Mouse (Mus musculus): ENCODE measurements at regions not wholly inside any gene's neighbourhood (a gene's known extent, or its start where the extent isn't known, plus 50 kb on each side); places are given as distances from the start of the nearest gene placed in this dataset.

DNA sequence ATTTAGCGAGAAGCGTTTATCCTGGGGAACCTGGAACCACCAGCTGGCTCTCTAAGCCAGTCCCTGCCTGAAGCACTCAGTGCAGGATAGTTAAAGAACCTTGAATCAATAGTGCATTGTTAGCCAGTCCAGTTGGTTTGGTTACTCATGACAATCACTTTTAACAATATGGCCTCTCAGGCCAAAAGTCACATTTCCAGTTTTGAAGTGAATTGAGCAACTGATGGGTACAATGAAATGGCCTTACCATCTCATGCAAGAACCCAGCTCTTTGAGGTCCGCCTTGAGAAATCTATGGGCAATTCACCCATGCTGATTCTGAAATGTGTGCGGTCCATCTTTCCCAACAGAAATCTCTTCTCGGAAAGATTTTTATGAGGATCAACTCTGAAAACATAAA is 77.0 kb upstream of the Tmc1 start:
- intact Hi-C loops (cut with DNase I), result loop anchor here (10.0 kb wide), 1 partner anchor 704 kb away; no protein-coding TSS in a partner anchor
- no peak overlapping the region for H3K9ac ChIP-seq (ENCODE audit: low read depth, low read length)
- DNase-seq, result no peak
- H3K79me2 ChIP-seq (replicated peaks; ENCODE audit: control insufficient read depth, insufficient read depth, low read length), result no peaks in the 10 kb centered on the region
- no peak overlapping the region for H3K4me3 ChIP-seq
- no peaks in the 10 kb centered on the region for H3K36me3 ChIP-seq (ENCODE audit: control insufficient read depth, insufficient read depth, low read length)
- H3K4me1 ChIP-seq (ENCODE audit: control insufficient read depth, insufficient read depth, low read length), result peaks cover 2% of the 10 kb centered on the region; the same call in 1 of the 2 replicates
- no peaks in the 10 kb centered on the region for H3K27me3 ChIP-seq (ENCODE audit: control insufficient read depth, insufficient read depth, low read length)
- no peak overlapping the region for H3K27ac ChIP-seq
- WGBS, result 93% methylated on average over 5 of the region's 5 CpGs
- TF ChIP-seq EP300 (IDR thresholded peaks at IDR 0.05; ENCODE audit: insufficient read depth, low read depth, low read length) (no peak), CTCF (IDR thresholded peaks at IDR 0.05) (no peak), POLR2A (IDR thresholded peaks at IDR 0.05; ENCODE audit: insufficient read depth, low read depth, low read length) (no peak)

DNA sequence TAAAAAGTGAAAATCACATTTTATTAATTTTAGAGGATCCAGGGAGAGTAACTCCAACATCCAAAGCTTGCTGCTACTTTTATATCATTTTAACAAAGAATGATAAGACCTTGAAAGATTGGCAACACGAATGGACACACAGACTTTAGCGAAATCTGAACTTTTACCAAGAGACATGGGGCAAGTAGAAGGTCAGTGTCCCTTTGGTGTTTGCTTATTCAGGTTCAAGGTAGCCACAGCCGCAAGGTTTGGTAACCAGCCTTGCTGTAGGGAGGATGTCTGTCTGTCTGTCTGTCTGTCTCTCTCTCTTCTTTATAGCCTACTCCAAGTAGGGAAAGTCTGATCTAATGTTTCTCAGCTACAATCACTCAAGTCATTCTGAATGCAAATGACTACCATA is 75.0 kb upstream of the Tmc1 start:
- H3K79me2 ChIP-seq (replicated peaks; ENCODE audit: control insufficient read depth, insufficient read depth, low read length), result no peaks in the 10 kb centered on the region
- 85% methylated on average over 3 of the region's 3 CpGs for WGBS
- intact Hi-C loops (cut with DNase I), result no loop called here

DNA sequence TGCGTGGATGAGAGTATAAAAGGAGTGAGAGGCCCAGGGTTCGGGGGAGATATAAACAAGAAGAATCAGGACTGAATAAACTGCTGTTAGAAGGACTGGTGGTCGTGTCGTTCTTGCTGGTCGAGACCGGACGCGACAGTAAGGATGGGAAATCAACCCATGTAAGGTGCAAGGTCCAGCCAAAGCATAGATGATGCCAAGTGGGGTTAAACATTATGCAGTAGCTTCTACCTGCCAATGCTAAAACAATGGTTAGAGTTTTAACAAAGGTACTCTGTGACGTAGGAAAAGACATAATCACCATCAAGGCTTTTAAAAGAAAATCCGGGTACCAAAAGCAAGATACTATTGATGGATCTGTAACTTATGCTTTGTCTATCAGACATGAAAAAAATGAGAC is 58.4 kb upstream of the Tmc1 start:
- Histone ChIP-seq H3K36me3 (ENCODE audit: control insufficient read depth, insufficient read depth, low read length) (no peaks in the 10 kb centered on the region), H3K4me1 (ENCODE audit: control insufficient read depth, insufficient read depth, low read length) (no peaks in the 10 kb centered on the region), H3K27me3 (ENCODE audit: control insufficient read depth, insufficient read depth, low read length) (no peaks in the 10 kb centered on the region), H3K9ac (ENCODE audit: low read depth, low read length) (no peak overlapping the region), H3K79me2 (replicated peaks; ENCODE audit: control insufficient read depth, insufficient read depth, low read length) (no peaks in the 10 kb centered on the region), H3K4me3 (no peak overlapping the region), H3K27ac (no peak overlapping the region)
- intact Hi-C loops (cut with DNase I), result no loop called here
- 91% methylated on average over 8 of the region's 10 CpGs for WGBS
- TF ChIP-seq POLR2A (IDR thresholded peaks at IDR 0.05; ENCODE audit: insufficient read depth, low read depth, low read length) (no peak), CTCF (IDR thresholded peaks at IDR 0.05) (no peak), EP300 (IDR thresholded peaks at IDR 0.05; ENCODE audit: insufficient read depth, low read depth, low read length) (no peak)
- no peak for DNase-seq

More for the DNA sequence above, 75.0 kb upstream of the Tmc1 start:
- no peak for DNase-seq
- no peak overlapping the region for H3K9ac ChIP-seq (ENCODE audit: low read depth, low read length)
- H3K4me1 ChIP-seq (ENCODE audit: control insufficient read depth, insufficient read depth, low read length), result no peaks in the 10 kb centered on the region
- no peak overlapping the region for H3K4me3 ChIP-seq
- TF ChIP-seq POLR2A (IDR thresholded peaks at IDR 0.05; ENCODE audit: insufficient read depth, low read depth, low read length), result no peak
- TF ChIP-seq CTCF (IDR thresholded peaks at IDR 0.05), result no peak
- TF ChIP-seq EP300 (IDR thresholded peaks at IDR 0.05; ENCODE audit: insufficient read depth, low read depth, low read length), result no peak
- H3K27ac ChIP-seq, result no peak overlapping the region
- H3K36me3 ChIP-seq (ENCODE audit: control insufficient read depth, insufficient read depth, low read length), result no peaks in the 10 kb centered on the region
- no peaks in the 10 kb centered on the region for H3K27me3 ChIP-seq (ENCODE audit: control insufficient read depth, insufficient read depth, low read length)

DNA sequence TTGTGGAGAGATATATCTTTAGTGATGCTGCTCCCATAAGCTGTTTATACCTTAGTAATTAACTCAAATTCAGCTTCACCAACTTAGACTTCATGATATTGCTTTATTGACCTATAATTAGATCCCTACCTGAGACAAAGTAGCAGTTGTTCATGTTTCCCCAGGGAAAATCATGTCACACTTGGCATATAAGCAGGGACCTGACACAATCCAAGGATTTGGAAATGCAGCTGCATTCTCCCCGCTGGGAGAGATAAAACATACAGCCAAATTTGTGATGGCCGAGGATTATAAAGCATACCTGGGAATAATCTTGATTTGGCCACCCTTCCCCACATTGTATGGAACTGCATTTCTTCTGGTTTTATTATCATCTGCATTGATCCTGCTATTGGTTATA is 55.6 kb upstream of the Tmc1 start:
- no peaks in the 10 kb centered on the region for H3K36me3 ChIP-seq (ENCODE audit: control insufficient read depth, insufficient read depth, low read length)
- H3K4me3 ChIP-seq, result no peak overlapping the region
- DNase-seq, result no peak
- TF ChIP-seq POLR2A (IDR thresholded peaks at IDR 0.05; ENCODE audit: insufficient read depth, low read depth, low read length) (no peak), EP300 (IDR thresholded peaks at IDR 0.05; ENCODE audit: insufficient read depth, low read depth, low read length) (no peak), CTCF (IDR thresholded peaks at IDR 0.05) (no peak)
- no peak overlapping the region for H3K9ac ChIP-seq (ENCODE audit: low read depth, low read length)
- 84% methylated on average over 2 of the region's 2 CpGs for WGBS
- H3K27me3 ChIP-seq (ENCODE audit: control insufficient read depth, insufficient read depth, low read length), result no peaks in the 10 kb centered on the region
- no peak overlapping the region for H3K27ac ChIP-seq
- intact Hi-C loops (cut with DNase I), result no loop called here
- H3K4me1 ChIP-seq (ENCODE audit: control insufficient read depth, insufficient read depth, low read length), result no peaks in the 10 kb centered on the region
- no peaks in the 10 kb centered on the region for H3K79me2 ChIP-seq (replicated peaks; ENCODE audit: control insufficient read depth, insufficient read depth, low read length)

DNA sequence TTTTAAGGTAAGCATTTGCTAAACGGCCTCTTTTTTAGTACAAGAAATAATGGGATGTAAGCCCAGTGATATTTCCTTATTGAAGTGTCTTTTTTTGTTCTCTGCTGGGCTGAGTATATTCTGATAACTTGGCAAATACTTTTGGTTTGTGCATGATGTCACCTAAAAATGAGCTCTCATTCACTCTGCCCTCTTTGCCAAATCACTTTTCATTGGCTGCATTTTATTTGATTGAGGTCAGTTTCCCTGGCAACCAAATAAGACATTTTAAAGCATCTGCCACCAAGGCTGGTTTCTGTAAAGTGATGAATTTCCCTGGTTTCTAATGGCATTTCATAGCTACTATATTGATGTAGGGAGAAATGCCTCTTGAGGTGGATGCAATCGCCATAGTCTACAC is 50.4 kb upstream of the Tmc1 start:
- no peaks in the 10 kb centered on the region for H3K27me3 ChIP-seq (ENCODE audit: control insufficient read depth, insufficient read depth, low read length)
- no peaks in the 10 kb centered on the region for H3K4me1 ChIP-seq (ENCODE audit: control insufficient read depth, insufficient read depth, low read length)
- H3K4me3 ChIP-seq, result no peak overlapping the region
- no peaks in the 10 kb centered on the region for H3K36me3 ChIP-seq (ENCODE audit: control insufficient read depth, insufficient read depth, low read length)
- no peak for DNase-seq
- intact Hi-C loops (cut with DNase I), result no loop called here
- H3K27ac ChIP-seq, result no peak overlapping the region
- H3K79me2 ChIP-seq (replicated peaks; ENCODE audit: control insufficient read depth, insufficient read depth, low read length), result no peaks in the 10 kb centered on the region
- TF ChIP-seq EP300 (IDR thresholded peaks at IDR 0.05; ENCODE audit: insufficient read depth, low read depth, low read length) (no peak), POLR2A (IDR thresholded peaks at IDR 0.05; ENCODE audit: insufficient read depth, low read depth, low read length) (no peak), CTCF (IDR thresholded peaks at IDR 0.05) (no peak)
- H3K9ac ChIP-seq (ENCODE audit: low read depth, low read length), result no peak overlapping the region
- WGBS, result 78% methylated on average over 2 of the region's 2 CpGs

Data from heart, adult 2 months (tissue).